Comparison of ENCODE assay signal across 27 mouse cellular contexts in genomic region chr17:25864311-25864710, GRCm38 (mm10). TPM values are rescaled to one million over a fixed set of nuclear protein-coding genes. Genes with fewer than 3 reads are reported as not detected.
DNase-seq lines count a peak whose midpoint lies in the region; ATAC-seq and TF ChIP-seq lines count a peak whose summit lies in the region.
"Had no signal": no experiment of that assay in that cellular context is flagged by ENCODE, and none has a peak within 500 bp of the region (broad histone marks: within the 10 kb centered on the region; RNA-seq: fewer than 3 reads in every experiment).

No protein-coding gene starts in this region.

- H3K4me2 ChIP-seq in kidney, embryonic 14.5 days (replicated peaks; ENCODE audit: low read depth, low read length): no peak overlapping the region
- no peak overlapping the region for H3K4me2 ChIP-seq in kidney, embryonic 16.5 days (replicated peaks; ENCODE audit: low read depth, low read length)
- H3K4me2 ChIP-seq: forebrain, embryonic 15.5 days; heart, embryonic 13.5 days; hindbrain, embryonic 14.5 days; limb, embryonic 15.5 days; liver, embryonic 15.5 days; lung, embryonic 15.5 days; midbrain, embryonic 11.5 days; neural tube, embryonic 12.5 days had no signal

- no peaks in the 10 kb centered on the region for H3K9me3 ChIP-seq in kidney, embryonic 14.5 days (ENCODE audit: control insufficient read depth, low read length)
- H3K9me3 ChIP-seq in kidney, embryonic 16.5 days (ENCODE audit: low read length): no peaks in the 10 kb centered on the region
- H3K9me3 ChIP-seq: forebrain, embryonic 15.5 days; G1E; heart, embryonic 13.5 days; limb, embryonic 15.5 days; liver, embryonic 15.5 days; lung, embryonic 15.5 days; neural tube, embryonic 12.5 days had no signal

- ATAC-seq in kidney, embryonic 14.5 days (ENCODE audit: low FRiP score, low TSS enrichment): no peak
- no peak for ATAC-seq in kidney, embryonic 16.5 days (ENCODE audit: low FRiP score, low TSS enrichment)
- ATAC-seq in erythroid progenitor cell, adult 5-6 weeks (replicated peaks; ENCODE audit: low FRiP score, poor library complexity, severe bottlenecking): no peak
- ATAC-seq: forebrain, embryonic 15.5 days; intestine, postnatal 0 days had no signal

- DNase-seq in adrenal gland, adult 2 months: peak; percentile 64
- no peak for DNase-seq in adrenal gland, adult 8-10 months
- DNase-seq in gastrocnemius, adult 2 months: peak; percentile 24
- DNase-seq in gastrocnemius, adult 18-20 months (ENCODE audit: low spot score): no peak
- peak; percentile 54 for DNase-seq in kidney, postnatal 14 days
- DNase-seq: cerebellum, adult 18-20 months; cerebellum, postnatal 25 days; gastrocnemius, postnatal 10 days; heart, postnatal 10 days; right cerebral cortex, adult 18-20 months; right cerebral cortex, postnatal 4 days; thymus, adult 2 months; thymus, postnatal 36 days had no signal

- no peak for TF ChIP-seq CTCF in gastrocnemius, adult 2 months (IDR thresholded peaks at IDR 0.05)

- H3K27ac ChIP-seq in gastrocnemius, adult 2 months: no peak overlapping the region
- H3K27ac ChIP-seq in kidney, embryonic 14.5 days (ENCODE audit: low read depth, low read length): no peak overlapping the region
- H3K27ac ChIP-seq in kidney, embryonic 16.5 days (ENCODE audit: low read length): no peak overlapping the region
- H3K27ac ChIP-seq: forebrain, embryonic 15.5 days; heart, embryonic 13.5 days; hindbrain, embryonic 14.5 days; limb, embryonic 15.5 days; liver, embryonic 15.5 days; lung, embryonic 15.5 days; neural tube, embryonic 12.5 days had no signal

- H3K9ac ChIP-seq in kidney, embryonic 14.5 days (ENCODE audit: low read depth, low read length): 0 out of 2 replicates have a peak overlapping the region, but pooled peaks have one; percentile 18
- no peak overlapping the region for H3K9ac ChIP-seq in kidney, embryonic 16.5 days (replicated peaks; ENCODE audit: low read length)
- H3K9ac ChIP-seq: forebrain, embryonic 15.5 days; heart, embryonic 13.5 days; hindbrain, embryonic 14.5 days; limb, embryonic 15.5 days; liver, embryonic 15.5 days; lung, embryonic 15.5 days; neural tube, embryonic 12.5 days had no signal

- intact Hi-C loops in gastrocnemius, adult 2 months (cut with DNase I): no loop called here

- H3K4me3 ChIP-seq in gastrocnemius, adult 2 months: no peak overlapping the region
- H3K4me3 ChIP-seq in kidney, embryonic 14.5 days (ENCODE audit: low read length): no peak overlapping the region
- H3K4me3 ChIP-seq in kidney, embryonic 16.5 days (ENCODE audit: low read length): no peak overlapping the region
- H3K4me3 ChIP-seq: forebrain, embryonic 15.5 days; heart, embryonic 13.5 days; limb, embryonic 15.5 days; liver, embryonic 15.5 days; lung, embryonic 15.5 days; myocyte; neural tube, embryonic 12.5 days had no signal

- peaks cover under 1% of the 10 kb centered on the region; the same call in 1 of the 2 replicates for H3K36me3 ChIP-seq in kidney, embryonic 14.5 days (ENCODE audit: control insufficient read depth, insufficient read depth, low read length)
- peaks cover 14% of the 10 kb centered on the region for H3K36me3 ChIP-seq in kidney, embryonic 16.5 days (ENCODE audit: insufficient read depth, low read length)
- H3K36me3 ChIP-seq: forebrain, embryonic 15.5 days; limb, embryonic 15.5 days; lung, embryonic 15.5 days; neural tube, embryonic 12.5 days had no signal

- H3K27me3 ChIP-seq in kidney, embryonic 14.5 days (ENCODE audit: control insufficient read depth, insufficient read depth, low read length): no peaks in the 10 kb centered on the region
- no peaks in the 10 kb centered on the region for H3K27me3 ChIP-seq in kidney, embryonic 16.5 days (ENCODE audit: insufficient read depth, low read length)
- H3K27me3 ChIP-seq: forebrain, embryonic 15.5 days; heart, embryonic 13.5 days; limb, embryonic 15.5 days; liver, embryonic 15.5 days; lung, embryonic 15.5 days; neural tube, embryonic 12.5 days had no signal

- peaks cover 29% of the 10 kb centered on the region for H3K4me1 ChIP-seq in kidney, embryonic 14.5 days (ENCODE audit: control insufficient read depth, insufficient read depth, low read length)
- peaks cover 31% of the 10 kb centered on the region for H3K4me1 ChIP-seq in kidney, embryonic 16.5 days (ENCODE audit: insufficient read depth, low read length)

- WGBS in kidney, embryonic 14.5 days: 90% methylated on average over 14 of the region's 14 CpGs
- 87% methylated on average over 14 of the region's 14 CpGs for WGBS in kidney, embryonic 16.5 days

RNA-seq across cellular contexts. Expression of gene Wdr90, which starts 3.0 kb away (rescaled TPM):
- total RNA-seq in adrenal gland, adult 2 months (2021): 10 to 100 TPM; 13.9 to 15.1 TPM
- 75.1 and 83.0 TPM in 2 replicates for polyA plus RNA-seq in adrenal gland, adult 2 months (2012; rRNA removed)
- total RNA-seq in adrenal gland, adult 8-10 months (2022): 10 to 100 TPM; 14.7 to 41.8 (median 22.9) TPM
- total RNA-seq in gastrocnemius, adult 2 months (2021): 1 to 10 TPM in 1 of 2 experiments, under 1 TPM in 1; 0.66 to 1.0 TPM
- under 1 TPM; 0.55 to 0.64 TPM for total RNA-seq in gastrocnemius, adult 18-20 months (2021)
- 21.4 and 27.5 TPM in 2 replicates for polyA plus RNA-seq in kidney, embryonic 14.5 days (2014; fragmentation: Nextera tagmentation; extraction: Ambion mirVana)
- 33.1 and 33.5 TPM in 2 replicates for polyA plus RNA-seq in kidney, embryonic 16.5 days (2015; fragmentation: Nextera tagmentation; extraction: Ambion mirVana)
- 52.8 and 61.6 TPM in 2 replicates for total RNA-seq in erythroid progenitor cell, adult 5-6 weeks (2015; ENCODE audit: low replicate concordance)
- total RNA-seq in erythroid progenitor cell, adult 5-6 weeks (2017; ENCODE audit: low replicate concordance): 26.4 and 37.6 TPM in 2 replicates

RNA-seq across cellular contexts. Expression of gene Mcrip2, which starts 4.3 kb away (rescaled TPM):
- 100 to 1,000 TPM; 302 to 466 TPM for total RNA-seq in adrenal gland, adult 2 months (2021)
- 1,490 and 1,757 TPM in 2 replicates for polyA plus RNA-seq in adrenal gland, adult 2 months (2012; rRNA removed)
- total RNA-seq in adrenal gland, adult 8-10 months (2022): 100 to 1,000 TPM; 264 to 492 (median 338) TPM
- total RNA-seq in gastrocnemius, adult 2 months (2021): 100 to 1,000 TPM in 1 of 2 experiments, 10 to 100 TPM in 1; 85.3 to 117 TPM
- total RNA-seq in gastrocnemius, adult 18-20 months (2021): 100 to 1,000 TPM in 1 of 2 experiments, 10 to 100 TPM in 1; 84.2 to 102 TPM
- 40.0 and 41.4 TPM in 2 replicates for polyA plus RNA-seq in kidney, embryonic 14.5 days (2014; fragmentation: Nextera tagmentation; extraction: Ambion mirVana)
- polyA plus RNA-seq in kidney, embryonic 16.5 days (2015; fragmentation: Nextera tagmentation; extraction: Ambion mirVana): 72.9 and 79.2 TPM in 2 replicates
- 4.2 and 11.9 TPM in 2 replicates for total RNA-seq in erythroid progenitor cell, adult 5-6 weeks (2015; ENCODE audit: low replicate concordance)
- 3.5 TPM in 1 of 2 replicates, not detected in the other for total RNA-seq in erythroid progenitor cell, adult 5-6 weeks (2017; ENCODE audit: low replicate concordance)

RNA-seq across cellular contexts. Expression of gene Mettl26, which starts 10.6 kb away (rescaled TPM):
- 100 to 1,000 TPM in 1 of 2 experiments, 10 to 100 TPM in 1; 90.9 to 141 TPM for total RNA-seq in adrenal gland, adult 2 months (2021)
- polyA plus RNA-seq in adrenal gland, adult 2 months (2012; rRNA removed): 350 and 376 TPM in 2 replicates
- 100 to 1,000 TPM; 113 to 215 (median 150) TPM for total RNA-seq in adrenal gland, adult 8-10 months (2022)
- total RNA-seq in gastrocnemius, adult 2 months (2021): 10 to 100 TPM; 27.7 to 33.7 TPM
- total RNA-seq in gastrocnemius, adult 18-20 months (2021): 10 to 100 TPM; 25.4 to 33.4 TPM
- 83.9 and 85.3 TPM in 2 replicates for polyA plus RNA-seq in kidney, embryonic 14.5 days (2014; fragmentation: Nextera tagmentation; extraction: Ambion mirVana)
- 100 and 102 TPM in 2 replicates for polyA plus RNA-seq in kidney, embryonic 16.5 days (2015; fragmentation: Nextera tagmentation; extraction: Ambion mirVana)
- total RNA-seq in erythroid progenitor cell, adult 5-6 weeks (2015; ENCODE audit: low replicate concordance): 10.1 and 17.3 TPM in 2 replicates
- total RNA-seq in erythroid progenitor cell, adult 5-6 weeks (2017; ENCODE audit: low replicate concordance): 7.1 and 7.7 TPM in 2 replicates

RNA-seq across cellular contexts. Expression of gene Wfikkn1, which starts 16.3 kb away (rescaled TPM):
- total RNA-seq in adrenal gland, adult 2 months (2021): 1 to 10 TPM in 1 of 2 experiments, under 1 TPM in 1; 0.52 to 2.1 TPM
- polyA plus RNA-seq in adrenal gland, adult 2 months (2012; rRNA removed): 2.1 and 2.5 TPM in 2 replicates
- 1 to 10 TPM; 1.6 to 2.9 (median 2.0) TPM for total RNA-seq in adrenal gland, adult 8-10 months (2022)
- under 1 TPM; 0.26 to 0.75 TPM for total RNA-seq in gastrocnemius, adult 2 months (2021)
- total RNA-seq in gastrocnemius, adult 18-20 months (2021): under 1 TPM; 0.43 to 0.62 TPM
- polyA plus RNA-seq in kidney, embryonic 14.5 days (2014; fragmentation: Nextera tagmentation; extraction: Ambion mirVana): 0.99 and 1.2 TPM in 2 replicates
- 0.71 and 1.0 TPM in 2 replicates for polyA plus RNA-seq in kidney, embryonic 16.5 days (2015; fragmentation: Nextera tagmentation; extraction: Ambion mirVana)
- total RNA-seq in erythroid progenitor cell, adult 5-6 weeks (2015; ENCODE audit: low replicate concordance): not detected in 2 replicates
- total RNA-seq in erythroid progenitor cell, adult 5-6 weeks (2017; ENCODE audit: low replicate concordance): 0.26 and 1.7 TPM in 2 replicates

RNA-seq across cellular contexts. Expression of gene Rhot2, which starts 19.7 kb away (rescaled TPM):
- 100 to 1,000 TPM; 107 to 127 TPM for total RNA-seq in adrenal gland, adult 2 months (2021)
- 180 and 193 TPM in 2 replicates for polyA plus RNA-seq in adrenal gland, adult 2 months (2012; rRNA removed)
- 100 to 1,000 TPM in 3 of 4 experiments, 10 to 100 TPM in 1; 89.3 to 155 (median 139) TPM for total RNA-seq in adrenal gland, adult 8-10 months (2022)
- total RNA-seq in gastrocnemius, adult 2 months (2021): 10 to 100 TPM; 58.1 to 89.3 TPM
- total RNA-seq in gastrocnemius, adult 18-20 months (2021): 10 to 100 TPM; 72.4 to 72.9 TPM
- 13.0 and 21.7 TPM in 2 replicates for polyA plus RNA-seq in kidney, embryonic 14.5 days (2014; fragmentation: Nextera tagmentation; extraction: Ambion mirVana)
- polyA plus RNA-seq in kidney, embryonic 16.5 days (2015; fragmentation: Nextera tagmentation; extraction: Ambion mirVana): 29.3 and 32.5 TPM in 2 replicates
- total RNA-seq in erythroid progenitor cell, adult 5-6 weeks (2015; ENCODE audit: low replicate concordance): 34.4 and 37.1 TPM in 2 replicates
- 39.1 and 41.5 TPM in 2 replicates for total RNA-seq in erythroid progenitor cell, adult 5-6 weeks (2017; ENCODE audit: low replicate concordance)

Comparison
In these comparisons a context has a peak if more than half of its experiments do, and no peak if none do; other contexts are left out.
1. DNase-seq: peak in adrenal gland, adult 2 months (single experiment), gastrocnemius, adult 2 months (single experiment) and kidney, postnatal 14 days (single experiment); none in adrenal gland, adult 8-10 months (single experiment) and gastrocnemius, adult 18-20 months (single experiment).
2. RNA of gene Wdr90, which starts 3.0 kb away (total RNA-seq): 26.4 to 61.6 TPM in erythroid progenitor cell, adult 5-6 weeks, 14.7 to 41.8 TPM in adrenal gland, adult 8-10 months and 13.9 to 15.1 TPM in adrenal gland, adult 2 months; 0.66 to 1.0 TPM in gastrocnemius, adult 2 months and 0.55 to 0.64 TPM in gastrocnemius, adult 18-20 months; every median in the first group is over 4 times any median in the second.
3. RNA of gene Mcrip2, which starts 4.3 kb away (total RNA-seq): 302 to 466 TPM in adrenal gland, adult 2 months, 264 to 492 TPM in adrenal gland, adult 8-10 months, 85.3 to 117 TPM in gastrocnemius, adult 2 months and 84.2 to 102 TPM in gastrocnemius, adult 18-20 months; 3.5 to 11.9 TPM in erythroid progenitor cell, adult 5-6 weeks; every median in the first group is over 4 times any median in the second.